Mouse (Mus musculus): ENCODE results near the gene Crls1.

GRCm38 (mm10) chr2:132885312-132885711 lies 38.8 kb downstream of the Crls1 start:
- TF ChIP-seq CTCF (IDR thresholded peaks at IDR 0.05) (no peak), EP300 (IDR thresholded peaks at IDR 0.05; ENCODE audit: insufficient read depth, low read depth, low read length) (no peak), POLR2A (IDR thresholded peaks at IDR 0.05; ENCODE audit: insufficient read depth, low read depth, low read length) (no peak)

All from heart, adult 2 months (tissue).